Mouse (Mus musculus) left cerebral cortex, postnatal 36 days (tissue): ENCODE results near the gene Olfr549. TPM values are rescaled to one million over a fixed set of nuclear protein-coding genes. Genes with fewer than 3 reads are reported as not detected.

ENCODE experiments used
- DNase-seq, 2 experiments: peaks; one replicate each; pipeline ENCODE4 v3.0.0; 2021 to 2022; ENCODE audit warnings: low spot score in 2 of 2, mixed read lengths in 1 of 2
- intact Hi-C: fragments of 180-260 bp; cut with DNase I; formaldehyde crosslinking; loops from one replicate; pipeline ENCODE4 v1.15.1; 2025
- total RNA-seq, 2 experiments: library from RNA; stranded (reverse); gene quantifications; 2 replicates each; pipeline ENCODE4 v1.2.3; 2021

Gene Olfr549
- not detected for total RNA-seq

GRCm38 (mm10) chr7:102549570-102549969, at the start of gene Olfr549:
Gene Olfr549 (plus strand): TSS chr7:102549870.
- intact Hi-C loops: no loop called here
- DNase-seq: no peak

GRCm38 (mm10) chr7:102501986-102502385, 47.7 kb upstream of the Olfr549 start:
- DNase-seq: no peak
- intact Hi-C loops: no loop called here

GRCm38 (mm10) chr7:102506848-102507247, 42.8 kb upstream of the Olfr549 start:
- peak; percentile 68 to 74 for DNase-seq
- intact Hi-C loops: no loop called here

GRCm38 (mm10) chr7:102508066-102508465, 41.6 kb upstream of the Olfr549 start:
- DNase-seq: no peak
- intact Hi-C loops: no loop called here

GRCm38 (mm10) chr7:102508666-102509065, 41.0 kb upstream of the Olfr549 start:
- no peak for DNase-seq
- intact Hi-C loops: no loop called here

- intact Hi-C loops: loop anchor here (5.0 to 10.0 kb wide), 2 partner anchors 185 to 1363 kb away; partner anchors contain the start of gene Olfr557
- DNase-seq: no peak
These were observed 39.9 kb upstream of the Olfr549 start for GRCm38 (mm10) chr7:102509726-102510125.

GRCm38 (mm10) chr7:102511927-102512326, 37.7 kb upstream of the Olfr549 start:
- intact Hi-C loops: loop anchor here (2.0 to 10.0 kb wide), 4 partner anchors 125 to 1360 kb away; partner anchors contain the start of gene Olfr557
- no peak for DNase-seq

- intact Hi-C loops: loop anchor here (2.0 to 10.0 kb wide), 4 partner anchors 124 to 1359 kb away; partner anchors contain the start of gene Olfr557
These were observed 36.7 kb upstream of the Olfr549 start for GRCm38 (mm10) chr7:102512814-102513435.

GRCm38 (mm10) chr7:102514144-102514543, 35.5 kb upstream of the Olfr549 start:
- intact Hi-C loops: loop anchor here (5.0 to 10.0 kb wide), 2 partner anchors 181 to 1358 kb away; partner anchors contain the start of gene Olfr557
- DNase-seq: no peak

More at GRCm38 (mm10) chr7:102512814-102513435, 36.7 kb upstream of the Olfr549 start:
- DNase-seq: peak; percentile 82 to 84

- intact Hi-C loops: loop anchor here (10.0 kb wide), 1 partner anchor 178 kb away; the partner anchor contains the start of gene Olfr557
- no peak for DNase-seq
These were observed 33.2 kb upstream of the Olfr549 start for GRCm38 (mm10) chr7:102516261-102517050.

- intact Hi-C loops: loop anchor here (10.0 kb wide), 1 partner anchor 178 kb away; the partner anchor contains the start of gene Olfr557
These were observed 32.7 kb upstream of the Olfr549 start for GRCm38 (mm10) chr7:102517051-102517335.

GRCm38 (mm10) chr7:102529052-102529451, 20.6 kb upstream of the Olfr549 start:
- DNase-seq: no peak
- intact Hi-C loops: no loop called here

More at GRCm38 (mm10) chr7:102517051-102517335, 32.7 kb upstream of the Olfr549 start:
- DNase-seq: no peak

- intact Hi-C loops: no loop called here
- DNase-seq: no peak
These were observed 15.2 kb upstream of the Olfr549 start, which contains the start of gene Olfr547 for GRCm38 (mm10) chr7:102534449-102534848. Gene Olfr547 (plus strand): TSS chr7:102534749.

- intact Hi-C loops: no loop called here
These were observed 9.1 kb upstream of the Olfr549 start, which contains the start of gene Olfr548-ps1 for GRCm38 (mm10) chr7:102540596-102540995. Gene Olfr548-ps1 (plus strand): TSS chr7:102540896.

GRCm38 (mm10) chr7:102541251-102541650, 8.4 kb upstream of the Olfr549 start:
- DNase-seq: no peak
- intact Hi-C loops: no loop called here

More at GRCm38 (mm10) chr7:102540596-102540995, 9.1 kb upstream of the Olfr549 start, which contains the start of gene Olfr548-ps1:
- no peak for DNase-seq

- intact Hi-C loops: no loop called here
These were observed 3.6 kb downstream of the Olfr549 start for GRCm38 (mm10) chr7:102553279-102553678.

GRCm38 (mm10) chr7:102564999-102565997, 15.6 kb downstream of the Olfr549 start, which contains the start of gene Trim21:
Gene Trim21 (minus strand): TSS chr7:102565486.
- DNase-seq: peak; percentile 18 to 46
- intact Hi-C loops: no loop called here

More at GRCm38 (mm10) chr7:102553279-102553678, 3.6 kb downstream of the Olfr549 start:
- DNase-seq: no peak

- intact Hi-C loops: no loop called here
These were observed 16.5 kb downstream of the Olfr549 start for GRCm38 (mm10) chr7:102566219-102566618.

GRCm38 (mm10) chr7:102571142-102571541, 21.5 kb downstream of the Olfr549 start, which contains the start of gene Olfr550:
Gene Olfr550 (plus strand): TSS chr7:102571442.
- peak in 1 of 2 experiments; percentile 5 for DNase-seq
- intact Hi-C loops: no loop called here

More at GRCm38 (mm10) chr7:102566219-102566618, 16.5 kb downstream of the Olfr549 start:
- no peak for DNase-seq
